Mouse (Mus musculus): ENCODE measurements at regions not wholly inside any gene's neighbourhood (a gene's known extent, or its start where the extent isn't known, plus 50 kb on each side); places are given as distances from the start of the nearest gene placed in this dataset.
A peak's percentile ranks its signal among the peaks of the same experiment; 100 is the strongest.

GRCm38 (mm10) chr7:37392604-37393003, 380.8 kb downstream of the Zfp536 start:
- DNase-seq, result no peak

DNA sequence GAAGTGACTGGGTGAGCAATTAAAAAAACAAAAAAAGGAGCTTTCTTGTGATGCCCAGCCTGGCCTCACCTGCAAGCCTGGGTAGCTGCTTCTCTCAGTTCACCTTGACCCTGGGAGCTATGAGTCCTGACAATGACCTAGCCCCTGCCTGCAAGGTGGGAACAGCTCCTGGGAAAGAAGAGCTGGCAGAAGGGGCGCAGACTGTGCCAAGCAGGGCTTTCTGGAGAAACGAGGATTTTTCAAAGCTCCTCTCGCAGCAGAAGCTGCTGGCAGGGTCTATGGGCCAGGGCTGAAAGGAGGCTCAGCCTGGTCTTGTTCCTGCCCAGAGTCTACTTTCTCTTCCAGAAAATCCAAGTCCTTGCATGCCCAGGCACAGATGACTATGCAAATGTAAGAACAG, 380.4 kb downstream of the Zfp536 start:
- no peak for DNase-seq

- no peak for DNase-seq
Measured at GRCm38 (mm10) chr7:37394965-37395426, 378.4 kb downstream of the Zfp536 start.

- DNase-seq, result no peak
Measured at GRCm38 (mm10) chr7:37395881-37396513, 377.4 kb downstream of the Zfp536 start.

GRCm38 (mm10) chr7:37403483-37403882, 370.0 kb downstream of the Zfp536 start:
- no peak for DNase-seq

- peak; percentile 35 for DNase-seq
Measured at GRCm38 (mm10) chr7:37413350-37413749, 360.1 kb downstream of the Zfp536 start.

- peak; percentile 23 for DNase-seq
Measured at GRCm38 (mm10) chr7:37421704-37422103, 351.7 kb downstream of the Zfp536 start.

Data from embryo, embryonic 11 days (tissue).